Mouse (Mus musculus): Measurements from ENCODE around the gene BC048507. TPM values are rescaled to one million over a fixed set of nuclear protein-coding genes. Genes with fewer than 3 reads are reported as not detected.
"Not testable (repeated sequence)": the region's sequence is repeated elsewhere in the genome, so short reads cannot be mapped to it uniquely, and the experiment has no call there.

Gene BC048507
- total RNA-seq (2018; cell fraction: chromatin; rRNA removed), result not detected
- not detected for total RNA-seq (2018; cell fraction: cytosol; rRNA removed)
- not detected for total RNA-seq (2018; cell fraction: nucleus; rRNA removed)
- not detected in 3 replicates for polyA plus RNA-seq (2018)

- no peaks in the 10 kb centered on the region for H3K36me3 ChIP-seq (ENCODE audit: inconsistent target)
- 89% methylated on average over 11 of the region's 11 CpGs for WGBS (ENCODE audit: missing documents)
- no peaks in the 10 kb centered on the region for H3K79me2 ChIP-seq (ENCODE audit: inconsistent target)
- no peak within 1 kb of the TSS for H3K27ac ChIP-seq
- no peak within 1 kb of the TSS for H3K4me3 ChIP-seq (ENCODE audit: inconsistent target)
Observed at GRCm38 (mm10) chr13:67863026-67863425, at the start of gene BC048507. Gene BC048507, plus strand, starts transcription at chr13:67863326.

GRCm38 (mm10) chr13:67813710-67814660 lies 49.1 kb upstream of the BC048507 start, which contains the start of gene Zfp273:
Gene Zfp273, plus strand, starts transcription at chr13:67813740.
- peak within 1 kb of the TSS; percentile 86 for H3K4me3 ChIP-seq (ENCODE audit: inconsistent target)
- 6% methylated on average over 31 of the region's 31 CpGs for WGBS (ENCODE audit: missing documents)
- peak within 1 kb of the TSS; percentile 67 for H3K27ac ChIP-seq

GRCm38 (mm10) chr13:67818636-67819035 lies 44.5 kb upstream of the BC048507 start:
- H3K79me2 ChIP-seq (ENCODE audit: inconsistent target), result peaks cover 4% of the 10 kb centered on the region; the same call in 1 of the 2 replicates
- 91% methylated on average over 1 of the region's 1 CpGs for WGBS (ENCODE audit: missing documents)
- H3K27ac ChIP-seq, result no peak overlapping the region
- H3K36me3 ChIP-seq (ENCODE audit: inconsistent target), result 0 out of 2 replicates have a peak, but pooled peaks cover 6% of the 10 kb centered on the region
- no peak overlapping the region for H3K4me3 ChIP-seq (ENCODE audit: inconsistent target)

More at GRCm38 (mm10) chr13:67813710-67814660, 49.1 kb upstream of the BC048507 start, which contains the start of gene Zfp273:
- Histone ChIP-seq H3K36me3 (ENCODE audit: inconsistent target) (0 out of 2 replicates have a peak, but pooled peaks cover 5% of the 10 kb centered on the region), H3K79me2 (ENCODE audit: inconsistent target) (peaks cover 4% of the 10 kb centered on the region; the same call in 1 of the 2 replicates)

GRCm38 (mm10) chr13:67830911-67831336 lies 32.2 kb upstream of the BC048507 start, which contains the start of gene Gm10037:
Gene Gm10037, plus strand, starts transcription at chr13:67831106.
- Histone ChIP-seq H3K27ac (no peak within 1 kb of the TSS), H3K79me2 (ENCODE audit: inconsistent target) (no peaks in the 10 kb centered on the region), H3K4me3 (ENCODE audit: inconsistent target) (peak within 1 kb of the TSS; percentile 42), H3K36me3 (ENCODE audit: inconsistent target) (peaks cover 6% of the 10 kb centered on the region)
- 6% methylated on average over 14 of the region's 14 CpGs for WGBS (ENCODE audit: missing documents)

- not testable (repeated sequence) for H3K36me3 ChIP-seq (ENCODE audit: inconsistent target); H3K79me2 ChIP-seq (ENCODE audit: inconsistent target); H3K4me3 ChIP-seq (ENCODE audit: inconsistent target); H3K27ac ChIP-seq
Observed at GRCm38 (mm10) chr13:67833137-67833536, 30.0 kb upstream of the BC048507 start.

- 52% methylated on average over 6 of the region's 6 CpGs for WGBS (ENCODE audit: missing documents)
- no peaks in the 10 kb centered on the region for H3K79me2 ChIP-seq (ENCODE audit: inconsistent target)
Observed at GRCm38 (mm10) chr13:67843775-67844118, 19.4 kb upstream of the BC048507 start.

GRCm38 (mm10) chr13:67844119-67844852 lies 18.8 kb upstream of the BC048507 start:
- Histone ChIP-seq H3K27ac (no peak overlapping the region), H3K36me3 (ENCODE audit: inconsistent target) (no peaks in the 10 kb centered on the region), H3K4me3 (ENCODE audit: inconsistent target) (no peak overlapping the region), H3K79me2 (ENCODE audit: inconsistent target) (no peaks in the 10 kb centered on the region)
- 5% methylated on average over 9 of the region's 19 CpGs for WGBS (ENCODE audit: missing documents)

More at GRCm38 (mm10) chr13:67843775-67844118, 19.4 kb upstream of the BC048507 start:
- Histone ChIP-seq H3K27ac (no peak overlapping the region), H3K36me3 (ENCODE audit: inconsistent target) (no peaks in the 10 kb centered on the region), H3K4me3 (ENCODE audit: inconsistent target) (no peak overlapping the region)

GRCm38 (mm10) chr13:67844853-67845194 lies 18.3 kb upstream of the BC048507 start:
- H3K27ac ChIP-seq, result no peak overlapping the region
- H3K36me3 ChIP-seq (ENCODE audit: inconsistent target), result no peaks in the 10 kb centered on the region
- H3K4me3 ChIP-seq (ENCODE audit: inconsistent target), result no peak overlapping the region
- WGBS (ENCODE audit: missing documents), result 48% methylated on average over 8 of the region's 8 CpGs
- no peaks in the 10 kb centered on the region for H3K79me2 ChIP-seq (ENCODE audit: inconsistent target)

GRCm38 (mm10) chr13:67850361-67850760 lies 12.8 kb upstream of the BC048507 start:
- Histone ChIP-seq H3K4me3 (ENCODE audit: inconsistent target) (no peak overlapping the region), H3K27ac (no peak overlapping the region), H3K36me3 (ENCODE audit: inconsistent target) (no peaks in the 10 kb centered on the region), H3K79me2 (ENCODE audit: inconsistent target) (no peaks in the 10 kb centered on the region)
- WGBS (ENCODE audit: missing documents), result 76% methylated on average over 3 of the region's 3 CpGs

GRCm38 (mm10) chr13:67853130-67853529 lies 10.0 kb upstream of the BC048507 start:
- Histone ChIP-seq H3K27ac (no peak overlapping the region), H3K79me2 (ENCODE audit: inconsistent target) (no peaks in the 10 kb centered on the region), H3K4me3 (ENCODE audit: inconsistent target) (no peak overlapping the region), H3K36me3 (ENCODE audit: inconsistent target) (no peaks in the 10 kb centered on the region)
- 89% methylated on average over 6 of the region's 6 CpGs for WGBS (ENCODE audit: missing documents)

GRCm38 (mm10) chr13:67853983-67854382 lies 9.1 kb upstream of the BC048507 start:
- Histone ChIP-seq H3K79me2 (ENCODE audit: inconsistent target) (no peaks in the 10 kb centered on the region), H3K27ac (no peak overlapping the region), H3K4me3 (ENCODE audit: inconsistent target) (no peak overlapping the region), H3K36me3 (ENCODE audit: inconsistent target) (no peaks in the 10 kb centered on the region)
- 84% methylated on average over 2 of the region's 2 CpGs for WGBS (ENCODE audit: missing documents)

- H3K4me3 ChIP-seq (ENCODE audit: inconsistent target), result no peak overlapping the region
- 25% methylated on average over 1 of the region's 1 CpGs for WGBS (ENCODE audit: missing documents)
- no peak overlapping the region for H3K27ac ChIP-seq
Observed at GRCm38 (mm10) chr13:67857317-67857716, 5.8 kb upstream of the BC048507 start.

GRCm38 (mm10) chr13:67862508-67862907 lies 618 bp upstream of the BC048507 start:
- no peak overlapping the region for H3K4me3 ChIP-seq (ENCODE audit: inconsistent target)
- no peak overlapping the region for H3K27ac ChIP-seq
- H3K36me3 ChIP-seq (ENCODE audit: inconsistent target), result no peaks in the 10 kb centered on the region
- 91% methylated on average over 9 of the region's 9 CpGs for WGBS (ENCODE audit: missing documents)
- no peaks in the 10 kb centered on the region for H3K79me2 ChIP-seq (ENCODE audit: inconsistent target)

More at GRCm38 (mm10) chr13:67857317-67857716, 5.8 kb upstream of the BC048507 start:
- Histone ChIP-seq H3K79me2 (ENCODE audit: inconsistent target) (no peaks in the 10 kb centered on the region), H3K36me3 (ENCODE audit: inconsistent target) (no peaks in the 10 kb centered on the region)

- H3K4me3 ChIP-seq (ENCODE audit: inconsistent target), result no peak overlapping the region
- H3K36me3 ChIP-seq (ENCODE audit: inconsistent target), result no peaks in the 10 kb centered on the region
- no peaks in the 10 kb centered on the region for H3K79me2 ChIP-seq (ENCODE audit: inconsistent target)
- WGBS (ENCODE audit: missing documents), result 70% methylated on average over 5 of the region's 5 CpGs
- H3K27ac ChIP-seq, result no peak overlapping the region
Observed at GRCm38 (mm10) chr13:67864764-67865350, 1.7 kb downstream of the BC048507 start.

All from macrophage (primary cell).